In the genomic region with DNA sequence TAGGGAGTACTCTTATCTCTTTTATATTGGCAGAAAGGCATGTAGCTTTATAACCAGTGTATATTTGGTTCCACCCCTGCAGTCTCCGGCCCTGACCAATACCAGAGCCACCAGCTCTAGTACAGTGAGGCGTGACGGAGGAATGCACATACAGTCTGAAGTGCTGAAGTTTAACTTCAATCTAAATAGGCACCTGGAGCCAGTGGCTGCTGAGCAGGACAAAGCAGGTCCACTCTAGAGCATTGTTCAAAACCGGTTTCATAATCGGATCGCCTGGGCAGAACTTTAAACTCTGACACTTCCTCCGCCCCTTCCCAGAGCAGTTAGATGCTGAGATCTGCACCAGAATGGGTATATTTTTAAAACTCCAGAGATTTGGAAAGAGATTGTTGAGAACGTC, we compare ENCODE assay signal across 18 mouse cellular contexts. TPM values are rescaled to one million over a fixed set of nuclear protein-coding genes. Genes with fewer than 3 reads are reported as not detected.
DNase-seq lines count a peak whose midpoint lies in the region; ATAC-seq and TF ChIP-seq lines count a peak whose summit lies in the region.
"Had no signal": no experiment of that assay in that cellular context is flagged by ENCODE, and none has a peak within 500 bp of the region (broad histone marks: within the 10 kb centered on the region; RNA-seq: fewer than 3 reads in every experiment).

No protein-coding gene starts in this region.

- peak overlapping the region; percentile 86; the same call in 1 of the 2 replicates for H3K4me2 ChIP-seq in liver, embryonic 11.5 days
- H3K4me2 ChIP-seq in liver, postnatal 0 days (ENCODE audit: low read depth, low read length): peak overlapping the region; percentile 94
- H3K4me2 ChIP-seq: heart, embryonic 11.5 days; hindbrain, embryonic 12.5 days; midbrain, embryonic 12.5 days had no signal

- DNase-seq in liver, embryonic 11.5 days (ENCODE audit: low spot score): no peak
- no peak for DNase-seq in liver
- DNase-seq in kidney, adult 18-20 months: peak; percentile 38
- peak; percentile 52 for DNase-seq in kidney, postnatal 10 days
- no peak for DNase-seq in liver, postnatal 0 days
- no peak for DNase-seq in cerebellum, adult 9-10 months
- no peak for DNase-seq in cerebellum, adult 11 months
- no peak for DNase-seq in layer of hippocampus, adult 11-12 months (ENCODE audit: low spot score)
- DNase-seq: cerebellum, adult 2 months; embryo, embryonic 11 days; layer of hippocampus, adult 9-11 months; lung, postnatal 36 days; right cerebral cortex, postnatal 14 days had no signal

- TF ChIP-seq CTCF in liver, postnatal 0 days (IDR thresholded peaks at IDR 0.05; ENCODE audit: low read depth): no peak

- no peak overlapping the region for H3K27ac ChIP-seq in liver, embryonic 11.5 days (ENCODE audit: low read depth, low read length)
- H3K27ac ChIP-seq in liver, postnatal 0 days (ENCODE audit: low read depth): peak overlapping the region; percentile 16; the same call in 1 of the 2 replicates
- H3K27ac ChIP-seq: hindbrain, embryonic 12.5 days; midbrain, embryonic 12.5 days had no signal

- peaks cover 23% of the 10 kb centered on the region for H3K4me1 ChIP-seq in liver, embryonic 11.5 days (replicated peaks; ENCODE audit: control insufficient read depth, insufficient read depth, low read length)
- H3K4me1 ChIP-seq in liver, postnatal 0 days (ENCODE audit: insufficient read depth): peaks cover 30% of the 10 kb centered on the region

- TF ChIP-seq EP300 in liver, postnatal 0 days (IDR thresholded peaks at IDR 0.05; ENCODE audit: low read depth): no peak

- H3K4me3 ChIP-seq in liver, embryonic 11.5 days (ENCODE audit: low read depth, low read length): no peak overlapping the region
- peak overlapping the region; percentile 74 for H3K4me3 ChIP-seq in liver, postnatal 0 days (ENCODE audit: low read depth, low read length)
- H3K4me3 ChIP-seq: hindbrain, embryonic 12.5 days; midbrain, embryonic 12.5 days; myocyte had no signal

- ATAC-seq in liver, embryonic 11.5 days (replicated peaks; ENCODE audit: low FRiP score): no peak
- no peak for ATAC-seq in liver, postnatal 0 days
- ATAC-seq: forebrain, embryonic 16.5 days had no signal

- H3K27me3 ChIP-seq in liver, embryonic 11.5 days (replicated peaks; ENCODE audit: control insufficient read depth, insufficient read depth, low read length): no peaks in the 10 kb centered on the region
- H3K27me3 ChIP-seq in liver, postnatal 0 days (ENCODE audit: insufficient read depth, low read length): no peaks in the 10 kb centered on the region
- H3K27me3 ChIP-seq: hindbrain, embryonic 12.5 days had no signal

- 85% methylated on average over 8 of the region's 8 CpGs for WGBS in liver, embryonic 11.5 days
- WGBS in liver, postnatal 0 days (ENCODE audit: insufficient replicate concordance): 56% methylated on average over 8 of the region's 8 CpGs

- H3K9ac ChIP-seq in liver, embryonic 11.5 days (ENCODE audit: low read depth, low read length): no peak overlapping the region
- H3K9ac ChIP-seq in liver, postnatal 0 days (replicated peaks): no peak overlapping the region
- H3K9ac ChIP-seq: hindbrain, embryonic 12.5 days; midbrain, embryonic 12.5 days had no signal

- no peaks in the 10 kb centered on the region for H3K36me3 ChIP-seq in liver, embryonic 11.5 days (ENCODE audit: control insufficient read depth, insufficient read depth, low read length)
- no peaks in the 10 kb centered on the region for H3K36me3 ChIP-seq in liver, postnatal 0 days (replicated peaks; ENCODE audit: insufficient read depth, low read length)
- H3K36me3 ChIP-seq: hindbrain, embryonic 12.5 days; midbrain, embryonic 12.5 days had no signal

- no peaks in the 10 kb centered on the region for H3K9me3 ChIP-seq in liver, embryonic 11.5 days (ENCODE audit: control insufficient read depth, low read length)
- H3K9me3 ChIP-seq in liver, postnatal 0 days (ENCODE audit: low read length): no peaks in the 10 kb centered on the region
- H3K9me3 ChIP-seq: hindbrain, embryonic 12.5 days; midbrain, embryonic 12.5 days had no signal

RNA-seq across cellular contexts. Expression of gene Aqp11, which starts 3.1 kb away (rescaled TPM):
- 18.9 and 19.8 TPM in 2 replicates for polyA plus RNA-seq in liver, embryonic 11.5 days (2014; fragmentation: Nextera tagmentation; extraction: Ambion mirVana)
- 51.0 and 55.0 TPM in 2 replicates for polyA plus RNA-seq in liver, postnatal 0 days (2015; fragmentation: Nextera tagmentation; extraction: Ambion mirVana)

RNA-seq across cellular contexts. Expression of gene Clns1a, which starts 38.6 kb away (rescaled TPM):
- polyA plus RNA-seq in liver, embryonic 11.5 days (2014; fragmentation: Nextera tagmentation; extraction: Ambion mirVana): 187 and 208 TPM in 2 replicates
- 40.2 and 42.0 TPM in 2 replicates for polyA plus RNA-seq in liver, postnatal 0 days (2015; fragmentation: Nextera tagmentation; extraction: Ambion mirVana)

RNA-seq across cellular contexts. Expression of gene Pak1, which starts 53.3 kb away (rescaled TPM):
- polyA plus RNA-seq in liver, embryonic 11.5 days (2014; fragmentation: Nextera tagmentation; extraction: Ambion mirVana): 15.2 and 15.4 TPM in 2 replicates
- 8.1 and 9.6 TPM in 2 replicates for polyA plus RNA-seq in liver, postnatal 0 days (2015; fragmentation: Nextera tagmentation; extraction: Ambion mirVana)

Comparison
In these comparisons a context has a peak if more than half of its experiments do, and no peak if none do; other contexts are left out.
1. DNase-seq: peak in kidney, adult 18-20 months (single experiment) and kidney, postnatal 10 days (single experiment); none in liver, embryonic 11.5 days (single experiment), liver (single experiment), liver, postnatal 0 days (single experiment), cerebellum, adult 9-10 months (single experiment), cerebellum, adult 11 months (single experiment) and layer of hippocampus, adult 11-12 months (single experiment).